Mouse (Mus musculus) bone marrow, adult 2 months (tissue): ENCODE results near the gene Lcn4.

Source experiments
- CTCF ChIP-seq: fragments of 200-500 bp; IDR thresholded peaks from 2 replicates; pipeline ENCODE4 v1.5.1; 2011; ENCODE audit warnings: low read length, control low read depth; ENCODE audit not compliant: control insufficient read depth, insufficient read depth
- POLR2A ChIP-seq: fragments of 200-500 bp; IDR thresholded peaks from 2 replicates; pipeline ENCODE4 v1.6.1; 2011; ENCODE audit warnings: low read depth, mild to moderate bottlenecking, control low read depth, low read length, borderline replicate concordance; ENCODE audit not compliant: control insufficient read depth

GRCm38 (mm10) chr2:26663112-26663511 is 8.0 kb downstream of the Lcn4 start:
- no peak for TF ChIP-seq CTCF
- TF ChIP-seq POLR2A: no peak
